Mouse (Mus musculus): ENCODE data around the gene Gm14692. TPM values are rescaled to one million over a fixed set of nuclear protein-coding genes. Genes with fewer than 3 reads are reported as not detected.

The Gm14692 gene
- polyA plus RNA-seq (2014; fragmentation: Illumina TruSeq; extraction: RNeasy Lipid Tissue Mini Kit (QIAGEN cat#74804); ENCODE audit: low read depth, low replicate concordance): not detected

GRCm38 (mm10) chrX:67695398-67695797 is at the start of gene Gm14692:
Gene Gm14692 (plus strand): TSS chrX:67695698.

DNA sequence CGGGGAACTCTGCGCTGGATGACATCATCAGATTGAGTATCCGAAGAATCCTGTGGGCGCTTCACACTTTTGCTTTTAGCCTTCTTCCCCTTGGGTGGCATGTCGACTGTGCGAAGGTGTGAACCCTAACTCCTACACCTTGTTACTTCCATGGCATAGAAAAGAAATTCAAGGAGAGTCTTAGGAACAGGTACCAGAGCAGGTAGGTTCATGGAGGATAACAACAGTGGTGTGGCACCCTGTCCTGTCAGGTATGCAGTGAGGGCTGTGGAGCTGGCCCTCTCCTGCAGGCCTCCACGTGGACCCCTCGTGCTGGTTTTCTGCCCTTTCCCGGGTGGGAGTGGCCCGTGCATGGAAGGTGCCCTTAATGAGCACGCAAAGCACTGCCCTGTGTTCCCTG is 2.0 kb upstream of the Gm14692 start, which contains the start of gene Gm1140:
Gm1140 (minus strand) TSS at position 101 of the 400 bp plus-strand sequence.

Other genes starting within 250 kb of the Gm14692 start
- 18.9 TPM for gene Gm1140, start 2.1 kb upstream of the Gm14692 start, polyA plus RNA-seq (2014; fragmentation: Illumina TruSeq; extraction: RNeasy Lipid Tissue Mini Kit (QIAGEN cat#74804); ENCODE audit: low read depth, low replicate concordance)
- 126 TPM for gene 4933436I01Rik, start 225.8 kb downstream of the Gm14692 start, polyA plus RNA-seq (2014; fragmentation: Illumina TruSeq; extraction: RNeasy Lipid Tissue Mini Kit (QIAGEN cat#74804); ENCODE audit: low read depth, low replicate concordance)